Mouse (Mus musculus) liver, embryonic 13.5 days (tissue): ENCODE data around the gene Srpx2. TPM values are rescaled to one million over a fixed set of nuclear protein-coding genes. Genes with fewer than 3 reads are reported as not detected.

ENCODE experiments used
- ATAC-seq: fragments of 200-750 bp; cut with Nextera tagmentation; 2 replicates; pipeline ENCODE4 v1.8.0; 2017; ENCODE audit warnings: low read depth, mild to moderate bottlenecking, moderate number of reproducible peaks, moderate library complexity
- DNase-seq: peaks from one replicate; pipeline ENCODE4 v3.0.0; 2022
- H3K27ac ChIP-seq: fragments of 300-500 bp; sonication (generic); 2 replicates; pipeline ENCODE4 v1.5.1; 2015; ENCODE audit warnings: moderate library complexity, mild to moderate bottlenecking, inconsistent platforms
- H3K27me3 ChIP-seq: fragments of 300-500 bp; sonication (generic); 2 replicates; pipeline ENCODE4 v1.6.1; 2015; ENCODE audit warnings: mild to moderate bottlenecking, inconsistent platforms
- H3K36me3 ChIP-seq: fragments of 300-500 bp; sonication (generic); 2 replicates; pipeline ENCODE4 v1.6.1; 2015; ENCODE audit warnings: mild to moderate bottlenecking, inconsistent platforms
- H3K4me1 ChIP-seq: fragments of 300-500 bp; sonication (generic); replicated peaks from 2 replicates; pipeline ENCODE4 v1.6.1; 2015; ENCODE audit warnings: inconsistent platforms
- H3K4me2 ChIP-seq: fragments of 300-500 bp; sonication (generic); 2 replicates; pipeline ENCODE4 v1.6.1; 2015; ENCODE audit warnings: inconsistent platforms, mild to moderate bottlenecking, moderate library complexity
- H3K4me3 ChIP-seq: fragments of 300-500 bp; sonication (generic); replicated peaks from 2 replicates; pipeline ENCODE4 v1.5.1; 2015; ENCODE audit warnings: mild to moderate bottlenecking, inconsistent platforms
- H3K9ac ChIP-seq: fragments of 300-500 bp; sonication (generic); 2 replicates; pipeline ENCODE4 v1.6.1; 2015; ENCODE audit warnings: mild to moderate bottlenecking, inconsistent platforms
- H3K9me3 ChIP-seq: fragments of 300-500 bp; sonication (generic); replicated peaks from 2 replicates; pipeline ENCODE4 v1.6.1; 2016; ENCODE audit warnings: inconsistent platforms
- WGBS: fragments of 180-500 bp; shearing (Covaris S2); methylation state at CpG from one replicate; pipeline ENCODE4 v1.1.7; 2015; ENCODE audit not compliant: insufficient replicate concordance; 5-methylcytosine and 5-hydroxymethylcytosine counted together
- polyA plus RNA-seq: library from polyadenylated mRNA; unstranded; fragments of >200 nt; fragmentation: Nextera tagmentation; extraction: Ambion mirVana; gene quantifications from 2 replicates; pipeline ENCODE4 v1.2.1, GENCODE M21; 2015

Gene Srpx2
- polyA plus RNA-seq, 1 experiment from 2014 or later: 0.33 TPM

GRCm38 (mm10) chrX:133936605-133937225 is 28.5 kb downstream of the Srpx2 start:
- no peaks in the 10 kb centered on the region for H3K27me3 ChIP-seq
- H3K9ac ChIP-seq: no peak overlapping the region
- H3K4me2 ChIP-seq: no peak overlapping the region
- H3K27ac ChIP-seq: no peak overlapping the region
- H3K4me3 ChIP-seq: no peak overlapping the region
- no peaks in the 10 kb centered on the region for H3K4me1 ChIP-seq
- H3K36me3 ChIP-seq: no peaks in the 10 kb centered on the region
- H3K9me3 ChIP-seq: no peaks in the 10 kb centered on the region
- WGBS: 50% methylated on average over 4 of the region's 4 CpGs
- ATAC-seq (peak; percentile 69; the same call in 1 of the 2 replicates), DNase-seq (no peak)

- H3K4me2 ChIP-seq: no peak overlapping the region
- H3K27ac ChIP-seq: no peak overlapping the region
- no peaks in the 10 kb centered on the region for H3K9me3 ChIP-seq
- 23% methylated on average over 1 of the region's 1 CpGs for WGBS
- no peak overlapping the region for H3K9ac ChIP-seq
- ATAC-seq: no peak
- H3K4me3 ChIP-seq: no peak overlapping the region
- no peaks in the 10 kb centered on the region for H3K27me3 ChIP-seq
- H3K36me3 ChIP-seq: no peaks in the 10 kb centered on the region
- H3K4me1 ChIP-seq: no peaks in the 10 kb centered on the region
- no peak for DNase-seq
These were observed 31.3 kb downstream of the Srpx2 start for GRCm38 (mm10) chrX:133939561-133939960.

- no peaks in the 10 kb centered on the region for H3K4me1 ChIP-seq
- DNase-seq (peak; percentile 1), ATAC-seq (peak; percentile 29; the same call in 1 of the 2 replicates)
- no peaks in the 10 kb centered on the region for H3K9me3 ChIP-seq
- no peak overlapping the region for H3K27ac ChIP-seq
- WGBS: 33% methylated on average over 3 of the region's 3 CpGs
- no peaks in the 10 kb centered on the region for H3K36me3 ChIP-seq
- H3K9ac ChIP-seq: no peak overlapping the region
- H3K4me2 ChIP-seq: no peak overlapping the region
- H3K27me3 ChIP-seq: no peaks in the 10 kb centered on the region
- H3K4me3 ChIP-seq: no peak overlapping the region
These were observed 39.2 kb downstream of the Srpx2 start for GRCm38 (mm10) chrX:133947427-133947826.

GRCm38 (mm10) chrX:133954661-133955060 is 46.4 kb downstream of the Srpx2 start:
- no peak for ATAC-seq
- Histone ChIP-seq H3K9ac (no peak overlapping the region), H3K4me1 (no peaks in the 10 kb centered on the region), H3K36me3 (no peaks in the 10 kb centered on the region), H3K4me2 (no peak overlapping the region), H3K27ac (no peak overlapping the region), H3K27me3 (no peaks in the 10 kb centered on the region), H3K9me3 (no peaks in the 10 kb centered on the region), H3K4me3 (no peak overlapping the region)
- DNase-seq: no peak
- WGBS: 63% methylated on average over 7 of the region's 7 CpGs

- Histone ChIP-seq H3K4me1 (no peaks in the 10 kb centered on the region), H3K27me3 (no peaks in the 10 kb centered on the region), H3K4me2 (no peak overlapping the region), H3K36me3 (no peaks in the 10 kb centered on the region), H3K9me3 (no peaks in the 10 kb centered on the region), H3K4me3 (no peak overlapping the region), H3K9ac (no peak overlapping the region), H3K27ac (no peak overlapping the region)
- DNase-seq (no peak), ATAC-seq (no peak)
- 20% methylated on average over 2 of the region's 2 CpGs for WGBS
These were observed 52.4 kb downstream of the Srpx2 start for GRCm38 (mm10) chrX:133960617-133961016.

- H3K36me3 ChIP-seq: no peaks in the 10 kb centered on the region
- no peak overlapping the region for H3K4me3 ChIP-seq
- no peak for ATAC-seq
- H3K9ac ChIP-seq: no peak overlapping the region
- no peak for DNase-seq
- WGBS: 36% methylated on average over 2 of the region's 2 CpGs
- no peaks in the 10 kb centered on the region for H3K4me1 ChIP-seq
- no peaks in the 10 kb centered on the region for H3K27me3 ChIP-seq
- no peak overlapping the region for H3K27ac ChIP-seq
- no peak overlapping the region for H3K4me2 ChIP-seq
- H3K9me3 ChIP-seq: no peaks in the 10 kb centered on the region
These were observed 56.4 kb downstream of the Srpx2 start for GRCm38 (mm10) chrX:133964615-133965014.

GRCm38 (mm10) chrX:133981231-133982002 is 73.2 kb downstream of the Srpx2 start, which contains the start of gene Sytl4:
TSS of gene Sytl4 (minus strand) at chrX:133981812.
- Histone ChIP-seq H3K27ac (no peak within 1 kb of the TSS), H3K4me3 (peak within 1 kb of the TSS; percentile 49), H3K9ac (no peak within 1 kb of the TSS; the same call in 1 of the 2 replicates), H3K36me3 (no peaks in the 10 kb centered on the region), H3K4me1 (no peaks in the 10 kb centered on the region), H3K4me2 (peak within 1 kb of the TSS; percentile 59), H3K27me3 (peaks cover 6% of the 10 kb centered on the region; the same call in 1 of the 2 replicates), H3K9me3 (no peaks in the 10 kb centered on the region)
- DNase-seq (no peak), ATAC-seq (no peak)
- 17% methylated on average over 29 of the region's 29 CpGs for WGBS

Other genes with a start within 250 kb of the Srpx2 start
- gene Pcdh19, start 219.4 kb upstream of the Srpx2 start, polyA plus RNA-seq: 0.06 and 0.08 TPM in 2 replicates
- gene Tnmd, start 57.4 kb upstream of the Srpx2 start, polyA plus RNA-seq: 0.38 TPM in 1 of 2 replicates, not detected in the other
- 18.7 and 24.6 TPM in 2 replicates for gene Tspan6, start 10.0 kb upstream of the Srpx2 start, polyA plus RNA-seq
- 1.4 and 1.7 TPM in 2 replicates for gene Sytl4, start 73.4 kb downstream of the Srpx2 start, polyA plus RNA-seq
- 25.3 and 32.1 TPM in 2 replicates for gene Cstf2, start 150.8 kb downstream of the Srpx2 start, polyA plus RNA-seq